Mouse (Mus musculus): ENCODE measurements around the gene Ntng1. TPM values are rescaled to one million over a fixed set of nuclear protein-coding genes. Genes with fewer than 3 reads are reported as not detected.

Gene Ntng1
- polyA plus RNA-seq, 1 experiment from 2014 or later, result 1.2 TPM

- Histone ChIP-seq H3K4me1 (replicated peaks; ENCODE audit: control insufficient read depth, insufficient read depth) (no peaks in the 10 kb centered on the region), H3K9me3 (ENCODE audit: control insufficient read depth, low read length) (no peaks in the 10 kb centered on the region), H3K4me2 (replicated peaks; ENCODE audit: low read depth) (no peak overlapping the region), H3K4me3 (ENCODE audit: low read depth, low read length) (no peak overlapping the region), H3K27me3 (ENCODE audit: control insufficient read depth, insufficient read depth, low read length) (no peaks in the 10 kb centered on the region), H3K36me3 (ENCODE audit: control insufficient read depth, insufficient read depth, low read length) (no peaks in the 10 kb centered on the region), H3K9ac (ENCODE audit: low read length) (no peak overlapping the region), H3K27ac (replicated peaks) (no peak overlapping the region)
- no peak for DNase-seq (ENCODE audit: low spot score)
- ATAC-seq (ENCODE audit: low FRiP score, low TSS enrichment), result no peak
- TF ChIP-seq CTCF (IDR thresholded peaks at IDR 0.05; ENCODE audit: low read depth) (no peak), EP300 (optimal IDR thresholded peaks at IDR 0.05) (no peak)
- WGBS, result 44% methylated on average over 1 of the region's 1 CpGs
Observed at GRCm38 (mm10) chr3:109858276-109858675, 285.5 kb downstream of the Ntng1 start.

GRCm38 (mm10) chr3:109854449-109855155 lies 289.2 kb downstream of the Ntng1 start:
- no peaks in the 10 kb centered on the region for H3K27me3 ChIP-seq (ENCODE audit: control insufficient read depth, insufficient read depth, low read length)
- no peak overlapping the region for H3K27ac ChIP-seq (replicated peaks)
- H3K9ac ChIP-seq (ENCODE audit: low read length), result no peak overlapping the region
- H3K4me3 ChIP-seq (ENCODE audit: low read depth, low read length), result no peak overlapping the region
- DNase-seq (ENCODE audit: low spot score), result no peak
- no peaks in the 10 kb centered on the region for H3K36me3 ChIP-seq (ENCODE audit: control insufficient read depth, insufficient read depth, low read length)
- TF ChIP-seq EP300 (optimal IDR thresholded peaks at IDR 0.05) (no peak), CTCF (IDR thresholded peaks at IDR 0.05; ENCODE audit: low read depth) (no peak)
- H3K9me3 ChIP-seq (ENCODE audit: control insufficient read depth, low read length), result no peaks in the 10 kb centered on the region
- H3K4me1 ChIP-seq (replicated peaks; ENCODE audit: control insufficient read depth, insufficient read depth), result no peaks in the 10 kb centered on the region
- ATAC-seq (ENCODE audit: low FRiP score, low TSS enrichment), result no peak
- WGBS, result 84% methylated on average over 9 of the region's 9 CpGs
- H3K4me2 ChIP-seq (replicated peaks; ENCODE audit: low read depth), result no peak overlapping the region

- no peaks in the 10 kb centered on the region for H3K36me3 ChIP-seq (ENCODE audit: control insufficient read depth, insufficient read depth, low read length)
- ATAC-seq (ENCODE audit: low FRiP score, low TSS enrichment), result no peak
- TF ChIP-seq EP300 (optimal IDR thresholded peaks at IDR 0.05) (no peak), CTCF (IDR thresholded peaks at IDR 0.05; ENCODE audit: low read depth) (no peak)
- 79% methylated on average over 4 of the region's 4 CpGs for WGBS
- no peaks in the 10 kb centered on the region for H3K27me3 ChIP-seq (ENCODE audit: control insufficient read depth, insufficient read depth, low read length)
- no peak overlapping the region for H3K4me2 ChIP-seq (replicated peaks; ENCODE audit: low read depth)
- DNase-seq (ENCODE audit: low spot score), result no peak
- no peak overlapping the region for H3K9ac ChIP-seq (ENCODE audit: low read length)
- H3K27ac ChIP-seq (replicated peaks), result no peak overlapping the region
- no peak overlapping the region for H3K4me3 ChIP-seq (ENCODE audit: low read depth, low read length)
- H3K9me3 ChIP-seq (ENCODE audit: control insufficient read depth, low read length), result no peaks in the 10 kb centered on the region
- no peaks in the 10 kb centered on the region for H3K4me1 ChIP-seq (replicated peaks; ENCODE audit: control insufficient read depth, insufficient read depth)
Observed at GRCm38 (mm10) chr3:109846660-109847059, 297.2 kb downstream of the Ntng1 start.

- H3K27me3 ChIP-seq (ENCODE audit: control insufficient read depth, insufficient read depth, low read length), result no peaks in the 10 kb centered on the region
- H3K4me3 ChIP-seq (ENCODE audit: low read depth, low read length), result no peak overlapping the region
- no peaks in the 10 kb centered on the region for H3K36me3 ChIP-seq (ENCODE audit: control insufficient read depth, insufficient read depth, low read length)
- 90% methylated on average over 1 of the region's 1 CpGs for WGBS
- no peaks in the 10 kb centered on the region for H3K9me3 ChIP-seq (ENCODE audit: control insufficient read depth, low read length)
- ATAC-seq (ENCODE audit: low FRiP score, low TSS enrichment) (no peak), DNase-seq (ENCODE audit: low spot score) (no peak)
- H3K27ac ChIP-seq (replicated peaks), result no peak overlapping the region
- H3K4me1 ChIP-seq (replicated peaks; ENCODE audit: control insufficient read depth, insufficient read depth), result no peaks in the 10 kb centered on the region
- TF ChIP-seq CTCF (IDR thresholded peaks at IDR 0.05; ENCODE audit: low read depth), result no peak
- no peak for TF ChIP-seq EP300 (optimal IDR thresholded peaks at IDR 0.05)
- H3K9ac ChIP-seq (ENCODE audit: low read length), result no peak overlapping the region
- no peak overlapping the region for H3K4me2 ChIP-seq (replicated peaks; ENCODE audit: low read depth)
Observed at GRCm38 (mm10) chr3:109825806-109826205, 318.0 kb downstream of the Ntng1 start.

- no peak for ATAC-seq (ENCODE audit: low FRiP score, low TSS enrichment)
- no peak for DNase-seq (ENCODE audit: low spot score)
- H3K4me3 ChIP-seq (ENCODE audit: low read depth, low read length), result no peak overlapping the region
- no peaks in the 10 kb centered on the region for H3K4me1 ChIP-seq (replicated peaks; ENCODE audit: control insufficient read depth, insufficient read depth)
- H3K27me3 ChIP-seq (ENCODE audit: control insufficient read depth, insufficient read depth, low read length), result no peaks in the 10 kb centered on the region
- no peak overlapping the region for H3K9ac ChIP-seq (ENCODE audit: low read length)
- no peak overlapping the region for H3K4me2 ChIP-seq (replicated peaks; ENCODE audit: low read depth)
- TF ChIP-seq EP300 (optimal IDR thresholded peaks at IDR 0.05) (no peak), CTCF (IDR thresholded peaks at IDR 0.05; ENCODE audit: low read depth) (no peak)
- 45% methylated on average over 2 of the region's 2 CpGs for WGBS
- H3K27ac ChIP-seq (replicated peaks), result no peak overlapping the region
- H3K9me3 ChIP-seq (ENCODE audit: control insufficient read depth, low read length), result no peaks in the 10 kb centered on the region
- H3K36me3 ChIP-seq (ENCODE audit: control insufficient read depth, insufficient read depth, low read length), result no peaks in the 10 kb centered on the region
Observed at GRCm38 (mm10) chr3:109822803-109823474, 320.9 kb downstream of the Ntng1 start.

Measured in stomach, postnatal 0 days (tissue).